Mouse (Mus musculus) heart, postnatal 36 days (tissue): ENCODE results near the gene Kcnt1. TPM values are rescaled to one million over a fixed set of nuclear protein-coding genes. Genes with fewer than 3 reads are reported as not detected.

Experiments
- DNase-seq, 2 experiments: peaks; one replicate each; pipeline ENCODE4 v3.0.0; 2021 to 2022
- intact Hi-C: fragments of 180-260 bp; cut with DNase I; formaldehyde crosslinking; loops from one replicate; pipeline ENCODE4 v1.15.1; 2025
- total RNA-seq, 2 experiments: library from RNA; stranded (reverse); gene quantifications; 2 replicates each; pipeline ENCODE4 v1.2.3; 2021

Kcnt1 gene
- total RNA-seq, 2 experiments from 2014 or later, result 0.22 to 0.27 TPM

- intact Hi-C loops, result no loop called here
- DNase-seq, result no peak
Measured at GRCm38 (mm10) chr2:25877250-25877735, 13.8 kb downstream of the Kcnt1 start.

- no peak for DNase-seq
- intact Hi-C loops, result no loop called here
Measured at GRCm38 (mm10) chr2:25877736-25878268, 14.3 kb downstream of the Kcnt1 start.

- no peak for DNase-seq
- intact Hi-C loops, result no loop called here
Measured at GRCm38 (mm10) chr2:25878516-25878915, 15.0 kb downstream of the Kcnt1 start.

- intact Hi-C loops, result no loop called here
- DNase-seq, result no peak
Measured at GRCm38 (mm10) chr2:25879061-25879460, 15.5 kb downstream of the Kcnt1 start.

- intact Hi-C loops, result no loop called here
- DNase-seq, result no peak
Measured at GRCm38 (mm10) chr2:25882276-25882675, 18.7 kb downstream of the Kcnt1 start.

GRCm38 (mm10) chr2:25884756-25885155 is 21.2 kb downstream of the Kcnt1 start:
- no peak for DNase-seq
- intact Hi-C loops, result no loop called here

GRCm38 (mm10) chr2:25887226-25887625 is 23.7 kb downstream of the Kcnt1 start:
- no peak for DNase-seq
- intact Hi-C loops, result no loop called here

- intact Hi-C loops, result no loop called here
- no peak for DNase-seq
Measured at GRCm38 (mm10) chr2:25888144-25888543, 24.6 kb downstream of the Kcnt1 start.

GRCm38 (mm10) chr2:25892440-25892839 is 28.9 kb downstream of the Kcnt1 start:
- no peak for DNase-seq
- intact Hi-C loops, result no loop called here

GRCm38 (mm10) chr2:25898970-25899369 is 35.4 kb downstream of the Kcnt1 start:
- intact Hi-C loops, result no loop called here
- no peak for DNase-seq

GRCm38 (mm10) chr2:25909872-25910271 is 46.3 kb downstream of the Kcnt1 start:
- DNase-seq, result no peak
- intact Hi-C loops, result no loop called here

GRCm38 (mm10) chr2:25913247-25913646 is 49.7 kb downstream of the Kcnt1 start:
- DNase-seq, result no peak
- intact Hi-C loops, result no loop called here

- intact Hi-C loops, result no loop called here
- no peak for DNase-seq
Measured at GRCm38 (mm10) chr2:25914201-25914600, 50.7 kb downstream of the Kcnt1 start.

- DNase-seq, result no peak
- intact Hi-C loops, result no loop called here
Measured at GRCm38 (mm10) chr2:25914821-25915220, 51.3 kb downstream of the Kcnt1 start.

GRCm38 (mm10) chr2:25918408-25918807 is 54.9 kb downstream of the Kcnt1 start:
- DNase-seq, result no peak
- intact Hi-C loops, result no loop called here

- no peak for DNase-seq
- intact Hi-C loops, result no loop called here
Measured at GRCm38 (mm10) chr2:25919972-25920371, 56.4 kb downstream of the Kcnt1 start.

GRCm38 (mm10) chr2:25923799-25924198 is 60.3 kb downstream of the Kcnt1 start:
- intact Hi-C loops, result no loop called here
- DNase-seq, result no peak

GRCm38 (mm10) chr2:25924934-25925333 is 61.4 kb downstream of the Kcnt1 start:
- DNase-seq, result no peak
- intact Hi-C loops, result no loop called here

- DNase-seq, result no peak
- intact Hi-C loops, result no loop called here
Measured at GRCm38 (mm10) chr2:25927821-25928220, 64.3 kb downstream of the Kcnt1 start.

GRCm38 (mm10) chr2:25931249-25931859 is 67.8 kb downstream of the Kcnt1 start:
- intact Hi-C loops, result loop anchor here (5.0 kb wide), 2 partner anchors 94 to 211 kb away; no protein-coding TSS in a partner anchor

GRCm38 (mm10) chr2:25940503-25940902 is 77.0 kb downstream of the Kcnt1 start:
- intact Hi-C loops, result no loop called here

More at GRCm38 (mm10) chr2:25931249-25931859, 67.8 kb downstream of the Kcnt1 start:
- DNase-seq, result peak in 1 of 2 experiments; percentile 23

GRCm38 (mm10) chr2:25943822-25944221 is 80.3 kb downstream of the Kcnt1 start:
- DNase-seq, result no peak

More at GRCm38 (mm10) chr2:25940503-25940902, 77.0 kb downstream of the Kcnt1 start:
- DNase-seq, result no peak

More at GRCm38 (mm10) chr2:25943822-25944221, 80.3 kb downstream of the Kcnt1 start:
- intact Hi-C loops, result no loop called here
